Mouse (Mus musculus): ENCODE measurements at regions not wholly inside any gene's neighbourhood (a gene's known extent, or its start where the extent isn't known, plus 50 kb on each side); places are given as distances from the start of the nearest gene placed in this dataset.

GRCm38 (mm10) chr8:102332511-102332910 is 452.9 kb downstream of the Cdh11 start:
- Histone ChIP-seq H3K4me1 (peaks cover 14% of the 10 kb centered on the region), H3K4me3 (no peak overlapping the region), H3K9me3 (replicated peaks) (no peaks in the 10 kb centered on the region), H3K36me3 (no peaks in the 10 kb centered on the region), H3K27ac (no peak overlapping the region), H3K27me3 (ENCODE audit: low read depth, poor library complexity, severe bottlenecking) (no peaks in the 10 kb centered on the region)
- WGBS: 86% methylated on average over 5 of the region's 5 CpGs
- DNase-seq (ENCODE audit: low spot score): no peak

- Histone ChIP-seq H3K27ac (no peak overlapping the region), H3K4me1 (peaks cover 14% of the 10 kb centered on the region), H3K27me3 (ENCODE audit: low read depth, poor library complexity, severe bottlenecking) (no peaks in the 10 kb centered on the region), H3K4me3 (no peak overlapping the region), H3K36me3 (no peaks in the 10 kb centered on the region), H3K9me3 (replicated peaks) (no peaks in the 10 kb centered on the region)
- WGBS: 68% methylated on average over 4 of the region's 4 CpGs
- no peak for DNase-seq (ENCODE audit: low spot score)
Observed at GRCm38 (mm10) chr8:102331151-102331550, 454.3 kb downstream of the Cdh11 start.

GRCm38 (mm10) chr8:102329955-102330354 is 455.5 kb downstream of the Cdh11 start:
- H3K9me3 ChIP-seq (replicated peaks): no peaks in the 10 kb centered on the region
- H3K36me3 ChIP-seq: no peaks in the 10 kb centered on the region

More at GRCm38 (mm10) chr8:102329955-102330354, 455.5 kb downstream of the Cdh11 start:
- Histone ChIP-seq H3K4me1 (peaks cover 9% of the 10 kb centered on the region), H3K4me3 (no peak overlapping the region), H3K27me3 (ENCODE audit: low read depth, poor library complexity, severe bottlenecking) (no peaks in the 10 kb centered on the region), H3K27ac (no peak overlapping the region)
- no peak for DNase-seq (ENCODE audit: low spot score)
- WGBS: 71% methylated on average over 1 of the region's 1 CpGs
